Mouse (Mus musculus) layer of hippocampus, adult 2 months (tissue): ENCODE data around the gene Wnk4. TPM values are rescaled to one million over a fixed set of nuclear protein-coding genes. Genes with fewer than 3 reads are reported as not detected.
A peak's percentile ranks its signal among the peaks of the same experiment; 100 is the strongest.

Experiments
- DNase-seq, 2 experiments: peaks; one replicate each; pipeline ENCODE4 v3.0.0; 2022; ENCODE audit warnings: low spot score in 2 of 2
- H3K27ac ChIP-seq: fragments of 200-600 bp; 2 replicates; pipeline ENCODE4 v1.8.1; 2022
- H3K4me3 ChIP-seq: fragments of 200-600 bp; 2 replicates; pipeline ENCODE4 v1.8.1; 2022; ENCODE audit warnings: mild to moderate bottlenecking
- CTCF ChIP-seq: fragments of 200-600 bp; conservative IDR thresholded peaks from 2 replicates; pipeline ENCODE4 v1.8.1; 2022; ENCODE audit warnings: antibody characterized with exemption, mild to moderate bottlenecking, moderate library complexity
- total RNA-seq, 2 experiments: library from RNA; stranded (reverse); gene quantifications; 2 replicates each; pipeline ENCODE4 v1.2.3; 2021

Wnk4 gene
- total RNA-seq, 2 experiments from 2014 or later: 11.3 to 11.4 TPM

GRCm38 (mm10) chr11:101248258-101248994, 11.9 kb upstream of the Wnk4 start:
- DNase-seq: peak; percentile 62
- TF ChIP-seq CTCF: peak; percentile 78
- no peak overlapping the region; the same call in 1 of the 2 replicates for H3K4me3 ChIP-seq
- peak overlapping the region; percentile 92 for H3K27ac ChIP-seq

DNA sequence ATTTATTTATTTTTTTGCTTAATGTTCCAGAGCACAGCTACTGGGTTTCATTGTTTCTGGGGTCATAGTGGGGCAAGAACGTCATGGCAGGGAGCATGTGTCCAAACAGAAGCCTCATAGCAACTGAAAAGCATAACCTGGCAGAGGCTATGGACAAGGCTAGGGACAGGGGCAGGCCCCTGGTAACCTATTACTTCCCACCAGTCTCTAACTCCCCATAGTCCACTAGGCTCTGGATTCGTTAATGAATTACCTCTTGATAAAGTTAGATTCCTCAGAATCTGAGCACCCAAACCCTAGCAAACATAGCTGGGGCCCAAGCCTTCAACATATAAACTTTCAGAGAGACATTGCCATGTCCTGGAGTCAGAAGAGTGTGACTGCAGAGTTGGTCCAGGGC, 9.3 kb upstream of the Wnk4 start:
- Histone ChIP-seq H3K27ac (no peak overlapping the region), H3K4me3 (no peak overlapping the region)
- no peak for TF ChIP-seq CTCF
- DNase-seq: no peak

GRCm38 (mm10) chr11:101252941-101253340, 7.4 kb upstream of the Wnk4 start:
- no peak for DNase-seq
- peak overlapping the region; percentile 96 for H3K27ac ChIP-seq
- H3K4me3 ChIP-seq: peak overlapping the region; percentile 81
- TF ChIP-seq CTCF: no peak

DNA sequence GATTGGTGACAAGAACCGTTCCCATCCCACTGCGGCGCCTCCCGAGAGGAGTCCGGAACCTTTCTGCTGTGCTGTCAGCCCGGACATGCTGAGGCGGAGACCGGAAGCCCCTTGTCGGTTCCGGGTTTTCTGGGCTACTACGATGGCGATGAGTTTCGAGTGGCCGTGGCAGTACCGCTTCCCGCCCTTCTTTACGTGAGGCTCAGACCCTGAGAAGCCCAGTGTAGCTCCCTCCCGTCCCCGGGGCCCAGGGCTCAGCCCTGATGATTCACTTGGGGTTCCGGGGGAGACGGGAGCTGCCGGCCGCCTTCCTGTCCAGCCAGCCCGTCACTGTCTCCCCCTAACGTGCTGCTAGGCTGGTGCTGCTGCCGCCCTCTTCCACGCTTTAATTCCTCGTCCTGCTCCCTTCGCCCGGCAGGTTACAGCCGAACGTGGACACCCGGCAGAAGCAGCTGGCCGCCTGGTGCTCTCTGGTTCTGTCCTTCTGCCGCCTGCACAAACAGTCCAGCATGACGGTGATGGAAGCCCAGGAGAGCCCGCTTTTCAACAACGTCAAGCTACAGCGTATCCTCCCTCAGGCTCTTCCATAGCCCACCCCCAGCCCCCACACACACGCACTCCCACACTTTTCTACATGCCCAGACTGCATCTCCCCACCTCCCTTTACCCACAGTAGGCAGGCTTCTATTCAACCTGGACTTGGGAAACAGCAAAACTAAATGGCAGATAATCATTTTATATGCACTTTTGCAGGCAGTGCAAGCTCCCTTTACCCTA, 6.6 kb upstream of the Wnk4 start, which contains the start of gene Vps25:
Vps25 (plus strand) TSS at position 95 of the 777 bp plus-strand sequence.
- TF ChIP-seq CTCF: peak; percentile 42
- DNase-seq: peak; percentile 84 to 87
- Histone ChIP-seq H3K27ac (peak within 1 kb of the TSS; percentile 96), H3K4me3 (peak within 1 kb of the TSS; percentile 81)

GRCm38 (mm10) chr11:101255826-101256775, 4.3 kb upstream of the Wnk4 start:
- Histone ChIP-seq H3K4me3 (no peak overlapping the region), H3K27ac (no peak overlapping the region)
- DNase-seq: no peak
- TF ChIP-seq CTCF: no peak

DNA sequence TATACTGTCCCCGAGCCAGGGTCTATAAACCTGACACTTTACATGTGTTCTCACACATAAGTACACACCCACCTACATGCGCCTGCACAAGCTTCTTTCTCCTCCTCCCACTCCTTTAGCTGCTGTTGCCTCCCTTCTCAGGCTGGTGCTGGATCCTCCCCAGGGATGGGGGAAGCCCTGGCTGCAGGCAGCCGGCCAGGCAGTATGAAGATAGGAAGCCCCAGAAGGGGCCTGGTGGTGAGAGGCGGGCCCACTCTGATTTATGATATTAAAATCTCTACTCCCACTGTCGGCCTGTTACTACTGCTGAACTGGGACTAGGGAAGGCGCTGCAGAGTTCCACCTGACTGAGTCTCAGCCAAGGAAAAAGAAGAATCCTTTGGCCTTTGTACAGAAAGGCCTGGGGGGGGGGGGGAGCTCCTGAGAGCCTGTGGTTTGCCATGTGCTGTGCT, 1.1 kb upstream of the Wnk4 start:
- peak overlapping the region; percentile 81 for H3K27ac ChIP-seq
- no peak overlapping the region for H3K4me3 ChIP-seq
- peak; percentile 6; the same call in 1 of the 2 replicates for TF ChIP-seq CTCF
- DNase-seq: peak; percentile 71 to 83

DNA sequence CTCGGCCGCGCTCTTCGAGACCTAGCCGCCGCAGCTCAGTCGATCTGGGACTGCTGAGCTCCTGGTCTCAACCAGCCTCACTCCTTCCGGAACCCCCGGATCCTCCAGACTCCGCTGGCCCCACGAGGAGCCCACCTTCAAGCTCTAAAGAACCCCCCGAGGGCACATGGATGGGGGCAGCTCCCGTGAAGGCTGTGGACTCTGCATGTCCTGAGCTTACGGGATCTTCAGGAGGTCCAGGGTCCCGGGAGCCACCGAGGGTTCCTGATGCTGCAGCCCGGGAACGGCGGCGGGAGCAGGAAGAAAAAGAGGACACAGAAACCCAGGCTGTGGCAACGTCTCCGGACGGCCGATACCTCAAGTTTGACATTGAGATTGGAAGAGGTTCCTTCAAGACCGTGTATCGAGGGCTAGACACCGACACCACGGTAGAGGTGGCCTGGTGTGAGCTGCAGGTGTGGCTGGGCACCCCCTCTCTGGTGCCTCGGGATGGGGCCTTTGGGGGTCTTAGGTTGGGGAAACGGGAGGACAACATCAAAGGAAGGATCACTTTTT, 536 bp downstream of the Wnk4 start:
- H3K27ac ChIP-seq: peak overlapping the region; percentile 81
- H3K4me3 ChIP-seq: peak overlapping the region; percentile 55
- no peak for TF ChIP-seq CTCF
- DNase-seq: no peak

GRCm38 (mm10) chr11:101262272-101262967, 2.1 kb downstream of the Wnk4 start:
- no peak for TF ChIP-seq CTCF
- Histone ChIP-seq H3K27ac (no peak overlapping the region), H3K4me3 (no peak overlapping the region)
- no peak for DNase-seq

DNA sequence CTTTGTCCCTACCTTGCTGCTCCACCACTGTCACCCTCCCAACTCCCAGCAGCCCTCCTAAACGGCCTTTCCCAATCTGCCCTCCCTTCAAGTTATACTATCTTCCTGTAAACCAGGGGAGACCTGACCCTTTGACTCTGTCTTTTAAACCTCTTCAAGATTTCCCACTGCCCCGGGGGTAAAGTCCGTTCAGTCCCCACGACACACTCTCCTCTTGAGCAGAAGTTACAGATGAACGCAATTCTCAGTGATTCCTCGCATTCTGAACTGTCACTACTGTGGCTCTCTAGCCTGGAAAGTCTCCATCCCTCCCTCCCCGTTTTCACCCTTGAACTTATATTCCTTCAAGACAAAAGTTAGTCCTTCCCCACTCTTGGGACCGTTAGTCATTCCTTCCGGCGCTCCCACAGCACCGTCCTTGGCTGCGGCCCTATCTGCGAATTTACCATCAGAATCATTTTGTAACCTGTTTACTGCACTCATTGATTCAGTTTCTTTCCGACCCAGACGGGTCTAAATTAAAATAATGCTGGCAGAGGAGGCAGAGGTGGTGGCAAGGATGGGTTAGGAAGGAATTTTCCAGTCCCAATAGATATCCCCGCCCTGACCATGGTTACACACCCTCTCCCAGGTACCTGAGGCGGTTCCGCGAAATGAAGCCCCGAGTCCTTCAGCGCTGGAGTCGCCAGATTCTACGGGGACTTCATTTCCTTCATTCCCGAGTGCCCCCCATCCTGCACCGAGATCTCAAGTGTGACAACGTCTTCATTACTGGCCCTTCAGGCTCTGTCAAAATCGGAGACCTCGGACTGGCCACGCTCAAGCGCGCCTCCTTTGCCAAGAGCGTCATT, 3.0 kb downstream of the Wnk4 start:
- Histone ChIP-seq H3K4me3 (no peak overlapping the region), H3K27ac (no peak overlapping the region)
- no peak for TF ChIP-seq CTCF
- no peak for DNase-seq

DNA sequence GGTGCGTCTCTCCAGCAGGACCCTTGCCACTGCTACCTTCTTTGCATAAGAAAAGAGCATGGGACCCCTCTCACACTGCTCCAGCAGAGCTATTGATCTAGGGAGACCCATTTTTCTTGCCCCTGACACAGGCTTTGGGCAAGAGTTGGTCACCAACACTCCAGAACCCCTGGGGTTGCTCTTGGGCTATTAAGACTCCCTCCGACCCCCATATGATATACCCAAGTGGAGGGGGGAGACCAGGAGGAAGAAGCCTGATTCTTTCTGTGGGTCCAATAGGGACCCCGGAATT, 3.6 kb downstream of the Wnk4 start:
- Histone ChIP-seq H3K27ac (no peak overlapping the region), H3K4me3 (no peak overlapping the region)
- no peak for TF ChIP-seq CTCF
- DNase-seq: no peak

- TF ChIP-seq CTCF: no peak
- H3K4me3 ChIP-seq: peak overlapping the region; percentile 0; the same call in 1 of the 2 replicates
- H3K27ac ChIP-seq: no peak overlapping the region
- no peak for DNase-seq
Observed at GRCm38 (mm10) chr11:101264954-101265471, 4.6 kb downstream of the Wnk4 start.
